Mouse (Mus musculus) limb, embryonic 12.5 days (tissue): ENCODE measurements around the gene Arsb. TPM values are rescaled to one million over a fixed set of nuclear protein-coding genes. Genes with fewer than 3 reads are reported as not detected.

ENCODE experiments used
- ATAC-seq: fragments of 200-750 bp; cut with Nextera tagmentation; 2 replicates; pipeline ENCODE4 v1.8.0; 2017; ENCODE audit warnings: low read depth, moderate TSS enrichment; ENCODE audit not compliant: insufficient number of reproducible peaks, insufficient read depth, low FRiP score, low TSS enrichment
- H3K27ac ChIP-seq: fragments of 300-500 bp; sonication (generic); 2 replicates; pipeline ENCODE4 v1.5.1; 2016; ENCODE audit warnings: mild to moderate bottlenecking, moderate library complexity
- H3K27me3 ChIP-seq: fragments of 300-500 bp; sonication (generic); 2 replicates; pipeline ENCODE4 v1.6.1; 2016; ENCODE audit warnings: mild to moderate bottlenecking, moderate library complexity
- H3K36me3 ChIP-seq: fragments of 300-500 bp; sonication (generic); 2 replicates; pipeline ENCODE4 v1.6.1; 2016; ENCODE audit warnings: mild to moderate bottlenecking, moderate library complexity
- H3K4me1 ChIP-seq: fragments of 300-500 bp; sonication (generic); replicated peaks from 2 replicates; pipeline ENCODE4 v1.6.1; 2016
- H3K4me2 ChIP-seq: fragments of 300-500 bp; sonication (generic); 2 replicates; pipeline ENCODE4 v1.6.1; 2016; ENCODE audit warnings: mild to moderate bottlenecking, moderate library complexity
- H3K4me3 ChIP-seq: fragments of 300-500 bp; sonication (generic); replicated peaks from 2 replicates; pipeline ENCODE4 v1.5.1; 2016; ENCODE audit warnings: mild to moderate bottlenecking
- H3K9ac ChIP-seq: fragments of 300-500 bp; sonication (generic); replicated peaks from 2 replicates; pipeline ENCODE4 v1.6.1; 2016; ENCODE audit warnings: mild to moderate bottlenecking, moderate library complexity
- H3K9me3 ChIP-seq: fragments of 300-500 bp; sonication (generic); 2 replicates; pipeline ENCODE4 v1.6.1; 2016; ENCODE audit warnings: mild to moderate bottlenecking, moderate library complexity
- WGBS: fragments of 180-500 bp; shearing (Covaris S2); methylation state at CpG from one replicate; pipeline ENCODE4 v1.1.7; 2016; 5-methylcytosine and 5-hydroxymethylcytosine counted together
- polyA plus RNA-seq: library from polyadenylated mRNA; unstranded; fragments of >200 nt; fragmentation: Nextera tagmentation; extraction: Ambion mirVana; gene quantifications from 2 replicates; pipeline ENCODE4 v1.2.1, GENCODE M21; 2016

Gene Arsb
- polyA plus RNA-seq, 1 experiment from 2014 or later = 7.9 TPM

GRCm38 (mm10) chr13:93825792-93826558 is 54.5 kb downstream of the Arsb start:
- Histone ChIP-seq H3K9me3 (no peaks in the 10 kb centered on the region), H3K27me3 (no peaks in the 10 kb centered on the region), H3K4me2 (no peak overlapping the region), H3K9ac (no peak overlapping the region), H3K36me3 (no peaks in the 10 kb centered on the region), H3K27ac (no peak overlapping the region), H3K4me1 (peaks cover 7% of the 10 kb centered on the region; the same call in 1 of the 2 replicates), H3K4me3 (no peak overlapping the region)
- WGBS = 69% methylated on average over 7 of the region's 7 CpGs
- no peak for ATAC-seq

GRCm38 (mm10) chr13:93827745-93828144 is 56.3 kb downstream of the Arsb start:
- no peak overlapping the region for H3K9ac ChIP-seq
- no peaks in the 10 kb centered on the region for H3K9me3 ChIP-seq
- 77% methylated on average over 2 of the region's 2 CpGs for WGBS
- no peaks in the 10 kb centered on the region for H3K27me3 ChIP-seq
- no peaks in the 10 kb centered on the region for H3K36me3 ChIP-seq
- peaks cover 7% of the 10 kb centered on the region for H3K4me1 ChIP-seq
- H3K4me2 ChIP-seq = no peak overlapping the region
- no peak overlapping the region for H3K27ac ChIP-seq
- no peak for ATAC-seq
- H3K4me3 ChIP-seq = no peak overlapping the region

GRCm38 (mm10) chr13:93829565-93830293 is 58.3 kb downstream of the Arsb start:
- H3K4me2 ChIP-seq = no peak overlapping the region
- peak overlapping the region; percentile 20; the same call in 1 of the 2 replicates for H3K27ac ChIP-seq
- H3K4me1 ChIP-seq = peaks cover 7% of the 10 kb centered on the region
- no peaks in the 10 kb centered on the region for H3K27me3 ChIP-seq
- ATAC-seq = no peak
- H3K9ac ChIP-seq = no peak overlapping the region
- 0 out of 2 replicates have a peak, but pooled peaks cover 5% of the 10 kb centered on the region for H3K9me3 ChIP-seq
- H3K4me3 ChIP-seq = no peak overlapping the region
- WGBS = 49% methylated on average over 2 of the region's 2 CpGs
- no peaks in the 10 kb centered on the region for H3K36me3 ChIP-seq

GRCm38 (mm10) chr13:93830294-93830645 is 58.8 kb downstream of the Arsb start:
- Histone ChIP-seq H3K36me3 (no peaks in the 10 kb centered on the region), H3K4me1 (peaks cover 7% of the 10 kb centered on the region), H3K27ac (peak overlapping the region; percentile 20; the same call in 1 of the 2 replicates), H3K9me3 (0 out of 2 replicates have a peak, but pooled peaks cover 5% of the 10 kb centered on the region), H3K4me3 (no peak overlapping the region), H3K27me3 (no peaks in the 10 kb centered on the region), H3K4me2 (no peak overlapping the region), H3K9ac (no peak overlapping the region)
- no peak for ATAC-seq
- 78% methylated on average over 6 of the region's 6 CpGs for WGBS

GRCm38 (mm10) chr13:93837481-93838225 is 66.2 kb downstream of the Arsb start:
- H3K36me3 ChIP-seq = no peaks in the 10 kb centered on the region
- no peak for ATAC-seq
- H3K4me1 ChIP-seq = peaks cover 52% of the 10 kb centered on the region
- H3K4me3 ChIP-seq = no peak overlapping the region
- H3K4me2 ChIP-seq = no peak overlapping the region
- peak overlapping the region; percentile 97 for H3K27ac ChIP-seq
- 85% methylated on average over 12 of the region's 12 CpGs for WGBS
- H3K9me3 ChIP-seq = 0 out of 2 replicates have a peak, but pooled peaks cover 5% of the 10 kb centered on the region
- no peak overlapping the region for H3K9ac ChIP-seq
- H3K27me3 ChIP-seq = no peaks in the 10 kb centered on the region

- peaks cover 52% of the 10 kb centered on the region for H3K4me1 ChIP-seq
- 0 out of 2 replicates have a peak, but pooled peaks cover 4% of the 10 kb centered on the region for H3K9me3 ChIP-seq
- H3K27me3 ChIP-seq = no peaks in the 10 kb centered on the region
- H3K9ac ChIP-seq = no peak overlapping the region
- peak overlapping the region; percentile 97 for H3K27ac ChIP-seq
- WGBS = 34% methylated on average over 8 of the region's 8 CpGs
- ATAC-seq = no peak
- H3K4me2 ChIP-seq = peak overlapping the region; percentile 46
- H3K36me3 ChIP-seq = no peaks in the 10 kb centered on the region
- no peak overlapping the region for H3K4me3 ChIP-seq
These were observed 67.2 kb downstream of the Arsb start for GRCm38 (mm10) chr13:93838431-93839136.

- Histone ChIP-seq H3K9ac (no peak overlapping the region), H3K27ac (peak overlapping the region; percentile 97), H3K36me3 (no peaks in the 10 kb centered on the region), H3K9me3 (0 out of 2 replicates have a peak, but pooled peaks cover 4% of the 10 kb centered on the region), H3K4me2 (peak overlapping the region; percentile 46), H3K4me1 (peaks cover 52% of the 10 kb centered on the region), H3K4me3 (no peak overlapping the region), H3K27me3 (no peaks in the 10 kb centered on the region)
- peak; percentile 99 for ATAC-seq
- whole genome bisulfite sequencing = 10% methylated on average over 10 of the region's 10 CpGs
These were observed 67.8 kb downstream of the Arsb start for GRCm38 (mm10) chr13:93839137-93839630.

GRCm38 (mm10) chr13:93839721-93840120 is 68.3 kb downstream of the Arsb start:
- Histone ChIP-seq H3K27me3 (no peaks in the 10 kb centered on the region), H3K36me3 (no peaks in the 10 kb centered on the region), H3K9me3 (0 out of 2 replicates have a peak, but pooled peaks cover 4% of the 10 kb centered on the region), H3K27ac (peak overlapping the region; percentile 97), H3K4me3 (no peak overlapping the region), H3K9ac (no peak overlapping the region), H3K4me1 (peaks cover 52% of the 10 kb centered on the region), H3K4me2 (peak overlapping the region; percentile 46)
- ATAC-seq = no peak
- WGBS = 31% methylated on average over 2 of the region's 2 CpGs

- Histone ChIP-seq H3K4me1 (peaks cover 52% of the 10 kb centered on the region), H3K4me2 (no peak overlapping the region), H3K9me3 (0 out of 2 replicates have a peak, but pooled peaks cover 4% of the 10 kb centered on the region), H3K36me3 (no peaks in the 10 kb centered on the region), H3K27ac (peak overlapping the region; percentile 97), H3K27me3 (no peaks in the 10 kb centered on the region), H3K4me3 (no peak overlapping the region), H3K9ac (no peak overlapping the region)
- ATAC-seq = no peak
- 55% methylated on average over 2 of the region's 2 CpGs for WGBS
These were observed 68.7 kb downstream of the Arsb start for GRCm38 (mm10) chr13:93840146-93840545.

GRCm38 (mm10) chr13:93846831-93847518 is 75.5 kb downstream of the Arsb start:
- Histone ChIP-seq H3K27ac (no peak overlapping the region), H3K9me3 (0 out of 2 replicates have a peak, but pooled peaks cover 4% of the 10 kb centered on the region), H3K4me3 (no peak overlapping the region), H3K36me3 (no peaks in the 10 kb centered on the region), H3K4me1 (peaks cover 17% of the 10 kb centered on the region), H3K4me2 (no peak overlapping the region), H3K27me3 (no peaks in the 10 kb centered on the region), H3K9ac (no peak overlapping the region)
- WGBS = 75% methylated on average over 10 of the region's 10 CpGs
- no peak for ATAC-seq
